Comparison of ENCODE assay signal across 20 mouse cellular contexts in genomic region chr7:110239590-110239989, GRCm38 (mm10).
"Had no signal": no experiment of that assay in that cellular context is flagged by ENCODE, and none has a peak within 500 bp of the region (broad histone marks: within the 10 kb centered on the region; RNA-seq: fewer than 3 reads in every experiment).

No protein-coding gene starts in this region.

- DNase-seq: gastrocnemius, postnatal 25 days; heart, adult 2 months; heart, postnatal 14 days; heart, postnatal 4 days; kidney, adult 18-20 months; kidney, adult 8-10 months; kidney, postnatal 10 days; kidney, postnatal 25 days; kidney, postnatal 4 days; liver had no signal

- H3K36me3 ChIP-seq: heart, embryonic 13.5 days; heart, embryonic 15.5 days; hindbrain, embryonic 12.5 days; intestine, embryonic 15.5 days had no signal

- H3K27ac ChIP-seq: heart, embryonic 13.5 days; heart, embryonic 15.5 days; hindbrain, embryonic 10.5 days; hindbrain, embryonic 12.5 days; hindbrain, embryonic 14.5 days; intestine, embryonic 15.5 days; limb, embryonic 10.5 days; limb, embryonic 12.5 days had no signal

- H3K9ac ChIP-seq: heart, embryonic 13.5 days; heart, embryonic 15.5 days; hindbrain, embryonic 12.5 days; hindbrain, embryonic 14.5 days; intestine, embryonic 15.5 days; limb, embryonic 12.5 days had no signal

- H3K9me3 ChIP-seq: heart, embryonic 13.5 days; heart, embryonic 15.5 days; hindbrain, embryonic 10.5 days; hindbrain, embryonic 12.5 days; intestine, embryonic 15.5 days; limb, embryonic 10.5 days; limb, embryonic 12.5 days had no signal

- H3K4me3 ChIP-seq: heart, adult 2 months; heart, embryonic 13.5 days; heart, embryonic 15.5 days; hindbrain, embryonic 10.5 days; hindbrain, embryonic 12.5 days; intestine, embryonic 15.5 days; layer of hippocampus, adult 2 months; left cerebral cortex, adult 2 months; limb, embryonic 10.5 days; limb, embryonic 12.5 days had no signal

- H3K27me3 ChIP-seq: heart, embryonic 13.5 days; heart, embryonic 15.5 days; hindbrain, embryonic 12.5 days; intestine, embryonic 15.5 days; limb, embryonic 12.5 days had no signal
